Mouse (Mus musculus): ENCODE data around the gene Sox5. TPM values are rescaled to one million over a fixed set of nuclear protein-coding genes. Genes with fewer than 3 reads are reported as not detected.
A peak's percentile ranks its signal among the peaks of the same experiment; 100 is the strongest.

The Sox5 gene
- total and polyA plus RNA-seq, 2 experiments from 2014 or later = 2.1 to 3.2 TPM

DNA sequence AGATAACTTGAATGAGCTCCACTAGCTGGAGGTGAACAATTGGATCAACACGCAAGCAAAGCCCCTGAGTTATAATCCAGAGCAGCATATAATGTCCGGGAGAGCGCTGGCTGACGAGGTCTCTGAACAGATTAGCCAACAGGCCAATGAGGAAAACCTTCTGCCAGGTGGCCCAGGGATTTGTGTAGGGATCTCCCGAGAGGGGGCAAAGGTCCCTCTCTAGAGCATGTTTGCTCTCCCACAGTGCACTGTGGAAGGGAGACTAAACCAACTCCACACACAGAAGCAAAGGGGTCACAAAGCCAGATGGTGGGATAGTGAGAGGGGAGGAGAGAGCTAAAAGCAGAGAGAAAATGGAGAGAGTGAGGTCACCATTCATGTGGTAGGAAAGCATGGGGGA is 128.9 kb downstream of the Sox5 start:
- 83% methylated on average over 5 of the region's 5 CpGs for WGBS
- no peaks in the 10 kb centered on the region for H3K9me3 ChIP-seq (replicated peaks; ENCODE audit: control insufficient read depth, low read length)

DNA sequence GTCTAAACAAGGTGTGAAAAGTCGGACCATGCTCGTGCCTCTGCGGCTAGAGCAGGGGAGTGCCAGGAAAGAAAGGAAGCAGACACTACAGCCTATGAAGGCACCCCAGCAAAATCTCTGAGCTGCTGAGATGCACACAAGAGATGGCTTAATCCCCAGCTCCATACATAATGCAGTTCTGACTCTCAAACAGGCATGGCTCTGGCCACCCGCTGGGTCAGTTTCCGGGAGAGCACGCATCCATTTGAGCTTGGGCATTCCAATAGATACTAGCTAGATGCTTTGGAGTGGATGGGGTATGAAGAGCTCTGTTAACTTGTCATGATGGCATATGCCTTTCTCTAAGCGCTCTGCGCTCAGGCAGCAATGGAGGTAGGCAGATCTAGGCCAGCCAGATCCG is 132.9 kb downstream of the Sox5 start:
- Histone ChIP-seq H3K27ac (ENCODE audit: low read depth) (no peak overlapping the region), H3K27me3 (ENCODE audit: control insufficient read depth, insufficient read depth, low read length) (no peaks in the 10 kb centered on the region), H3K4me3 (ENCODE audit: low read depth, low read length) (no peak overlapping the region), H3K36me3 (replicated peaks; ENCODE audit: control insufficient read depth, insufficient read depth, low read length) (no peaks in the 10 kb centered on the region), H3K4me1 (ENCODE audit: control insufficient read depth, insufficient read depth) (peaks cover 5% of the 10 kb centered on the region; the same call in 1 of the 2 replicates), H3K9ac (replicated peaks; ENCODE audit: low read depth, low read length) (no peak overlapping the region), H3K9me3 (replicated peaks; ENCODE audit: control insufficient read depth, low read length) (no peaks in the 10 kb centered on the region), H3K4me2 (ENCODE audit: low read depth, low read length) (no peak overlapping the region)
- 64% methylated on average over 9 of the region's 9 CpGs for whole genome bisulfite sequencing
- no peak for TF ChIP-seq EP300 (IDR thresholded peaks at IDR 0.05; ENCODE audit: low read depth)
- no peak for TF ChIP-seq CTCF (IDR thresholded peaks at IDR 0.05; ENCODE audit: low read depth)
- no peak for ATAC-seq (ENCODE audit: insufficient read depth, low read depth)
- no peak for DNase-seq (ENCODE audit: low spot score)

More for the DNA sequence above, 128.9 kb downstream of the Sox5 start:
- Histone ChIP-seq H3K27me3 (ENCODE audit: control insufficient read depth, insufficient read depth, low read length) (no peaks in the 10 kb centered on the region), H3K4me1 (ENCODE audit: control insufficient read depth, insufficient read depth) (peaks cover 5% of the 10 kb centered on the region; the same call in 1 of the 2 replicates), H3K4me2 (ENCODE audit: low read depth, low read length) (no peak overlapping the region), H3K4me3 (ENCODE audit: low read depth, low read length) (no peak overlapping the region), H3K27ac (ENCODE audit: low read depth) (no peak overlapping the region), H3K36me3 (replicated peaks; ENCODE audit: control insufficient read depth, insufficient read depth, low read length) (no peaks in the 10 kb centered on the region), H3K9ac (replicated peaks; ENCODE audit: low read depth, low read length) (no peak overlapping the region)
- ATAC-seq (ENCODE audit: insufficient read depth, low read depth) (no peak), DNase-seq (ENCODE audit: low spot score) (no peak)
- TF ChIP-seq CTCF (IDR thresholded peaks at IDR 0.05; ENCODE audit: low read depth) (no peak), EP300 (IDR thresholded peaks at IDR 0.05; ENCODE audit: low read depth) (no peak)

DNA sequence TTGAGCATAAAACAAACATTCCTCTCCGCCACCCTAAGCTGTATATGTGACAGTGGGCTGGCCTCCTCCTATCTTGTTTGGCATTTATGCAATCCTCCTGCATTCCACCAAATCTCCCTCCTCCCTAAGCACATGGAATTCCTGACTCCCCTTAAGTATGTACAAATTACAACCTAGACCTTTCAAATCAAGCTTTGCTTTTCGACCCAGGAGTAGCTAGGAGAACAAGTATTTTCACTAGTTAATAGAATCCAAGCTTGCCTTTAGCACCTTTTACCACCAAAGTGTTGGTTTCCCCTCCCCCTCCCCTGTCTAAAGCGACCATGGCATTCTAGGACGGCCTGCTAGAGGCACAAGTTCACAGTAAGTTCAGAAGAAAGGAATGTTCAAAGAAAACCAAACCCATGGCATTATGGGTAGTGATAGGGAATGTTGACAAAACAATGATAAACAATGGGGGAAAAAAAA is 133.6 kb downstream of the Sox5 start:
- 10% methylated on average over 4 of the region's 4 CpGs for WGBS
- DNase-seq (ENCODE audit: low spot score) (peak; percentile 10), ATAC-seq (ENCODE audit: insufficient read depth, low read depth) (peak; percentile 44; the same call in 1 of the 2 replicates)
- no peaks in the 10 kb centered on the region for H3K27me3 ChIP-seq (ENCODE audit: control insufficient read depth, insufficient read depth, low read length)
- H3K36me3 ChIP-seq (replicated peaks; ENCODE audit: control insufficient read depth, insufficient read depth, low read length) = no peaks in the 10 kb centered on the region
- H3K4me2 ChIP-seq (ENCODE audit: low read depth, low read length) = no peak overlapping the region
- H3K27ac ChIP-seq (ENCODE audit: low read depth) = no peak overlapping the region
- TF ChIP-seq EP300 (IDR thresholded peaks at IDR 0.05; ENCODE audit: low read depth) (no peak), CTCF (IDR thresholded peaks at IDR 0.05; ENCODE audit: low read depth) (no peak)
- no peak overlapping the region for H3K9ac ChIP-seq (replicated peaks; ENCODE audit: low read depth, low read length)
- H3K9me3 ChIP-seq (replicated peaks; ENCODE audit: control insufficient read depth, low read length) = no peaks in the 10 kb centered on the region
- no peak overlapping the region for H3K4me3 ChIP-seq (ENCODE audit: low read depth, low read length)
- H3K4me1 ChIP-seq (ENCODE audit: control insufficient read depth, insufficient read depth) = peaks cover 5% of the 10 kb centered on the region; the same call in 1 of the 2 replicates

DNA sequence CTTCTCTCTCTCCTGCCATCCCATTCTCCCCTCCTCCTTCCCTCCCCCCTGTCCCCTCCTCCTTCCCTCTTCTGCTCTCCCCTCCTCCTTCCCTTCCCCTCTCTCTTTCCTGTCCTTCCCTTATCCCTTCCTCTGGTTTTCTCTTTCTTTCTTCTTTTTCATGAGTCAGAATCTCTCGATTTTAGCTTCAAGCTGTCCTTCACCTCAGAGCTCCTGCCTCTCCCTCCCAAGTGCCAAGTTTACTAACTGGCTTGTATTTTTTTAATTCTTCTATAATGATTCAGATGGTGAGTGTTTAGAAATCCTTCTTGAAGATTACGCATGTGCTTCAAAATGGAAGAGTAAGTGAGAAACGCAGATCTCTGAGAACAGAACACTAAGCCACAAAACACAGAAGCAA is 135.4 kb downstream of the Sox5 start:
- H3K36me3 ChIP-seq (replicated peaks; ENCODE audit: control insufficient read depth, insufficient read depth, low read length) = no peaks in the 10 kb centered on the region
- peaks cover 5% of the 10 kb centered on the region; the same call in 1 of the 2 replicates for H3K4me1 ChIP-seq (ENCODE audit: control insufficient read depth, insufficient read depth)
- DNase-seq (ENCODE audit: low spot score) (no peak), ATAC-seq (ENCODE audit: insufficient read depth, low read depth) (no peak)
- H3K27me3 ChIP-seq (ENCODE audit: control insufficient read depth, insufficient read depth, low read length) = no peaks in the 10 kb centered on the region
- H3K9me3 ChIP-seq (replicated peaks; ENCODE audit: control insufficient read depth, low read length) = no peaks in the 10 kb centered on the region
- WGBS = 85% methylated on average over 3 of the region's 3 CpGs
- TF ChIP-seq CTCF (IDR thresholded peaks at IDR 0.05; ENCODE audit: low read depth) = no peak
- TF ChIP-seq EP300 (IDR thresholded peaks at IDR 0.05; ENCODE audit: low read depth) = no peak
- H3K4me3 ChIP-seq (ENCODE audit: low read depth, low read length) = no peak overlapping the region
- no peak overlapping the region for H3K4me2 ChIP-seq (ENCODE audit: low read depth, low read length)
- H3K9ac ChIP-seq (replicated peaks; ENCODE audit: low read depth, low read length) = no peak overlapping the region
- no peak overlapping the region for H3K27ac ChIP-seq (ENCODE audit: low read depth)

- peaks cover 5% of the 10 kb centered on the region; the same call in 1 of the 2 replicates for H3K4me1 ChIP-seq (ENCODE audit: control insufficient read depth, insufficient read depth)
- 81% methylated on average over 4 of the region's 4 CpGs for WGBS
- no peaks in the 10 kb centered on the region for H3K9me3 ChIP-seq (replicated peaks; ENCODE audit: control insufficient read depth, low read length)
- H3K27ac ChIP-seq (ENCODE audit: low read depth) = no peak overlapping the region
- H3K36me3 ChIP-seq (replicated peaks; ENCODE audit: control insufficient read depth, insufficient read depth, low read length) = no peaks in the 10 kb centered on the region
- ATAC-seq (ENCODE audit: insufficient read depth, low read depth) (no peak), DNase-seq (ENCODE audit: low spot score) (no peak)
- no peak overlapping the region for H3K4me2 ChIP-seq (ENCODE audit: low read depth, low read length)
- no peak overlapping the region for H3K4me3 ChIP-seq (ENCODE audit: low read depth, low read length)
- H3K9ac ChIP-seq (replicated peaks; ENCODE audit: low read depth, low read length) = no peak overlapping the region
- no peaks in the 10 kb centered on the region for H3K27me3 ChIP-seq (ENCODE audit: control insufficient read depth, insufficient read depth, low read length)
- TF ChIP-seq CTCF (IDR thresholded peaks at IDR 0.05; ENCODE audit: low read depth) (no peak), EP300 (IDR thresholded peaks at IDR 0.05; ENCODE audit: low read depth) (no peak)
Measured at GRCm38 (mm10) chr6:144645796-144646195, 136.0 kb downstream of the Sox5 start.

- WGBS = 52% methylated on average over 4 of the region's 4 CpGs
- DNase-seq (ENCODE audit: low spot score) = peak; percentile 20
- H3K27ac ChIP-seq (ENCODE audit: low read depth) = no peak overlapping the region
- H3K4me2 ChIP-seq (ENCODE audit: low read depth, low read length) = no peak overlapping the region
- TF ChIP-seq CTCF (IDR thresholded peaks at IDR 0.05; ENCODE audit: low read depth) (peak; percentile 50), EP300 (IDR thresholded peaks at IDR 0.05; ENCODE audit: low read depth) (no peak)
- no peaks in the 10 kb centered on the region for H3K36me3 ChIP-seq (replicated peaks; ENCODE audit: control insufficient read depth, insufficient read depth, low read length)
- no peaks in the 10 kb centered on the region for H3K27me3 ChIP-seq (ENCODE audit: control insufficient read depth, insufficient read depth, low read length)
- no peaks in the 10 kb centered on the region for H3K9me3 ChIP-seq (replicated peaks; ENCODE audit: control insufficient read depth, low read length)
- no peak overlapping the region for H3K4me3 ChIP-seq (ENCODE audit: low read depth, low read length)
- ATAC-seq (ENCODE audit: insufficient read depth, low read depth) = no peak
- no peak overlapping the region for H3K9ac ChIP-seq (replicated peaks; ENCODE audit: low read depth, low read length)
- H3K4me1 ChIP-seq (ENCODE audit: control insufficient read depth, insufficient read depth) = peaks cover 5% of the 10 kb centered on the region; the same call in 1 of the 2 replicates
Measured at GRCm38 (mm10) chr6:144644711-144645110, 137.1 kb downstream of the Sox5 start.

All from heart, postnatal 0 days (tissue).